Mouse (Mus musculus): ENCODE measurements at regions not wholly inside any gene's neighbourhood (a gene's known extent, or its start where the extent isn't known, plus 50 kb on each side); places are given as distances from the start of the nearest gene placed in this dataset.

- Histone ChIP-seq H3K4me2 (replicated peaks) (no peak overlapping the region), H3K27ac (no peak overlapping the region), H3K9ac (no peak overlapping the region), H3K9me3 (no peaks in the 10 kb centered on the region), H3K36me3 (no peaks in the 10 kb centered on the region), H3K4me3 (no peak overlapping the region), H3K27me3 (peaks cover 6% of the 10 kb centered on the region; the same call in 1 of the 2 replicates), H3K4me1 (peaks cover 48% of the 10 kb centered on the region)
- 82% methylated on average over 5 of the region's 5 CpGs for WGBS
- ATAC-seq (ENCODE audit: low FRiP score, low read depth): no peak
These were observed 716.5 kb upstream of the Car8 start for GRCm38 (mm10) chr4:8955306-8955705.

GRCm38 (mm10) chr4:8954356-8954914 is 715.6 kb upstream of the Car8 start:
- peak; percentile 60 for ATAC-seq (ENCODE audit: low FRiP score, low read depth)
- Histone ChIP-seq H3K27ac (peak overlapping the region; percentile 39; the same call in 1 of the 2 replicates), H3K4me2 (replicated peaks) (peak overlapping the region; percentile 43), H3K36me3 (no peaks in the 10 kb centered on the region), H3K27me3 (peaks cover 6% of the 10 kb centered on the region; the same call in 1 of the 2 replicates), H3K9ac (no peak overlapping the region), H3K4me1 (peaks cover 52% of the 10 kb centered on the region), H3K4me3 (no peak overlapping the region), H3K9me3 (no peaks in the 10 kb centered on the region)
- 14% methylated on average over 10 of the region's 10 CpGs for WGBS

DNA sequence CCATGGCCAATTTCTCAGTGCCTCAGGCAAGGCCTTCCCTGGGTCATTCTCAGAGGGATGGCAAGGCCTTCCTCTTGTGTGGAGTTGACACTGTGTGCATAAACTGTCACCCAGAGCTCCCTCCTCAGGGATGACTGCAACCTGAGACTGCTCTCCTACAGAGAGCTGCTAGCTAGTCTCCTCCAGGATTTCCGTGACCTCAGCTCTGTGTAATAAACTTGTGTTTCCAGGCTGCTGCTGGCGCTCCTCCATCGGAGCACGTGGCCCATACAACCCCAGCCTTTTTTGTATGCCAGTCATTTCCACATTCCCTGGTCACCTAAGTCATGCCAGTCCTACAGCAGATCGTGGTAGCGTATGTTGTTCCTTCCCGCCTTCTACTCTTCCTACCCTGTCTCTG is 714.3 kb upstream of the Car8 start:
- ATAC-seq (ENCODE audit: low FRiP score, low read depth): no peak
- H3K9me3 ChIP-seq: no peaks in the 10 kb centered on the region
- H3K36me3 ChIP-seq: no peaks in the 10 kb centered on the region
- peaks cover 49% of the 10 kb centered on the region for H3K4me1 ChIP-seq
- H3K27ac ChIP-seq: no peak overlapping the region
- WGBS: 76% methylated on average over 7 of the region's 7 CpGs
- H3K4me3 ChIP-seq: no peak overlapping the region
- no peak overlapping the region for H3K4me2 ChIP-seq (replicated peaks)
- no peak overlapping the region for H3K9ac ChIP-seq
- H3K27me3 ChIP-seq: peaks cover 6% of the 10 kb centered on the region; the same call in 1 of the 2 replicates

- peaks cover 3% of the 10 kb centered on the region; the same call in 1 of the 2 replicates for H3K27me3 ChIP-seq
- H3K9ac ChIP-seq: no peak overlapping the region
- H3K27ac ChIP-seq: no peak overlapping the region
- 45% methylated on average over 4 of the region's 4 CpGs for WGBS
- no peaks in the 10 kb centered on the region for H3K9me3 ChIP-seq
- H3K36me3 ChIP-seq: no peaks in the 10 kb centered on the region
- H3K4me2 ChIP-seq (replicated peaks): no peak overlapping the region
- H3K4me3 ChIP-seq: no peak overlapping the region
- H3K4me1 ChIP-seq: peaks cover 20% of the 10 kb centered on the region
- ATAC-seq (ENCODE audit: low FRiP score, low read depth): no peak
These were observed 711.1 kb upstream of the Car8 start for GRCm38 (mm10) chr4:8949951-8950350.

DNA sequence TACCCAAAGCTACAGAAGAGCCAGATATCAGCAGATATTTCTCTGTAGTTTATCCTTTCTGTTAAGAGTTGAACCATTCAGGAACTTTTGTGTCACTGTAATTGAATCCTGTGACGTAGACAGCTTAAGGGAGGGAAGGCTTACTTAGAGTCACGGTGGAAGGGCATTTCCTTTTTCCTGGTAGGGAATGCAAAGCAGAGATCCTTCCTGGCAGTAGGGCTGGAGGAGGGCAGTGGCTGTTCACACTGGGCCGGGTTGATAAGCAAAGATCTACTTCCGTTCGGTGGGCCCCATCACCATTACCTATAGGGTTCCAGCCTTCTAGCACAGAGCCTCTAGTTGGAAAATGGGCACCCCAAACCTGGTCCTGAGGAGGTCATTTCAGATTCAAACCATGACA is 710.7 kb upstream of the Car8 start:
- WGBS: 55% methylated on average over 5 of the region's 5 CpGs

DNA sequence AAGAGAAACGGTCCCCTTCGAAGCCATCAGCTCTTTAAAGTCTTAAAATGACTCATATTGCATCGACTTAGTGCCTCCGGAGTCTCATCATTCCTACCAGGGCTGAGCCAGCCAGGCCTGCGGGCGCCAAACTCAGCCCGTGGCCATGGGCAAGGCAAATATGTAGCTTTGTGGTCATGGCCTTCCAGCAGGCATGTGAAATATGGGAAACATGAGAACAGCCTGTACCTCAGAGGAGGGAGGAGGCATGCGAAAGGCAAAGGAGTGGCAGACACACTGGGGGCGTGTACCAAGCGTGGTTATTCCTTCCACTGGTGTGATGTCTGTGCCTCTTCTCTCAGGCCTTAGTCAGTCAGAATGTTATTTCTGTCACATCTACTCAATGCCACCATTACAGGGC is 706.3 kb upstream of the Car8 start:
- Histone ChIP-seq H3K4me2 (replicated peaks) (no peak overlapping the region), H3K27me3 (no peaks in the 10 kb centered on the region; the same call in 1 of the 2 replicates), H3K9ac (no peak overlapping the region), H3K4me1 (peaks cover 9% of the 10 kb centered on the region; the same call in 1 of the 2 replicates), H3K4me3 (no peak overlapping the region), H3K36me3 (no peaks in the 10 kb centered on the region), H3K27ac (no peak overlapping the region), H3K9me3 (no peaks in the 10 kb centered on the region)
- 0 out of 2 replicates have a peak, but pooled peaks have one; percentile 51 for ATAC-seq (ENCODE audit: low FRiP score, low read depth)
- WGBS: 74% methylated on average over 10 of the region's 10 CpGs

More for the DNA sequence above, 710.7 kb upstream of the Car8 start:
- Histone ChIP-seq H3K4me1 (peaks cover 18% of the 10 kb centered on the region), H3K36me3 (no peaks in the 10 kb centered on the region), H3K4me2 (replicated peaks) (no peak overlapping the region), H3K9ac (no peak overlapping the region), H3K27ac (no peak overlapping the region), H3K9me3 (no peaks in the 10 kb centered on the region), H3K27me3 (no peaks in the 10 kb centered on the region; the same call in 1 of the 2 replicates), H3K4me3 (no peak overlapping the region)
- ATAC-seq (ENCODE audit: low FRiP score, low read depth): no peak

DNA sequence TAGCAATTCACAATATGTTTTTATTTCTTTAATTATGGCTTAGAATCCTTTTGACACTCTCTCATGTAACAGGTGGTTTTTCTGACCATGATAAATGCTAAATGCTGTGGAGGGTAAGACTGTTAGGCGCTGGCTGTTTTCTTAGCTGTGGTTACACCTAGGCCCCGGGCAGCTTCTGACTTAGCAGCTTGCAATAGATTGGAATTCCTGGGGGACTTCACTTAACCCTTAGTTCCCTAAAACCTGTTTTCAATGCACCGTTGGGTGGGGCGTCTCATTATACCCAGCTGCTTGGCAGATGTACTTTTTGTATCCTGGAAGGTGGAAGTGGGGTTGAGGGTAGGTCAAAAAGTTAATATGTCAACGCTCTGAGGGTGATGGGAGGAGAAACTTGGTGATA is 704.2 kb upstream of the Car8 start:
- no peak for ATAC-seq (ENCODE audit: low FRiP score, low read depth)
- Histone ChIP-seq H3K27ac (no peak overlapping the region), H3K9ac (no peak overlapping the region), H3K4me3 (no peak overlapping the region), H3K4me2 (replicated peaks) (no peak overlapping the region), H3K27me3 (no peaks in the 10 kb centered on the region; the same call in 1 of the 2 replicates), H3K4me1 (peaks cover 20% of the 10 kb centered on the region; the same call in 1 of the 2 replicates), H3K9me3 (no peaks in the 10 kb centered on the region), H3K36me3 (no peaks in the 10 kb centered on the region)
- 44% methylated on average over 5 of the region's 5 CpGs for WGBS

DNA sequence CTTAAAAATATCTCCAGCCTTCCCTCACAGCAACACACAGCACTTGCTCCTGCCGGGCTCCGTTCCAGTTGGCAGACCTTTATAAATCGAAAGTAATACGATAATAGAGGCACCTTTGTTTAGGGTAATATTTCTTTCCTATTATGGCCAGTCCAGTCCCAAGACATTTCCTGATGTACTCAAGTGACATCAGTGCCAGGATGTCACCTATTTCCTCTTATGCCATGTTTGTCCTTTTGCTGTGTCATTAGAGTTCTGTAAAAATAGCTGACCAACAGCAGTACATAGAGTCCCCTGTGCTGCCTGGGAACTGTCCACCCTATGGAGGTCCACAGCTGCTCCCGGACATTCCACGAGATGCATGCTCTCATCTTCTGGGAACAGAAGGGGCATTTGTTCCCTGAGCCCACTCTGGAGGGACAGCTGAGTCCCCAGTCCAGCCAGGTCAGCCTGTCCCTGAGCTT is 700.1 kb upstream of the Car8 start:
- Histone ChIP-seq H3K27me3 (no peaks in the 10 kb centered on the region), H3K9me3 (no peaks in the 10 kb centered on the region), H3K4me3 (no peak overlapping the region), H3K4me1 (peaks cover 15% of the 10 kb centered on the region; the same call in 1 of the 2 replicates), H3K9ac (no peak overlapping the region), H3K27ac (no peak overlapping the region), H3K36me3 (no peaks in the 10 kb centered on the region), H3K4me2 (replicated peaks) (0 out of 2 replicates have a peak overlapping the region, but pooled peaks have one; percentile 3)
- peak; percentile 82 for ATAC-seq (ENCODE audit: low FRiP score, low read depth)
- 59% methylated on average over 6 of the region's 6 CpGs for WGBS

- H3K4me3 ChIP-seq: no peak overlapping the region
- WGBS: 71% methylated on average over 2 of the region's 2 CpGs
- H3K4me2 ChIP-seq (replicated peaks): no peak overlapping the region
- H3K27ac ChIP-seq: no peak overlapping the region
- H3K27me3 ChIP-seq: no peaks in the 10 kb centered on the region
- no peaks in the 10 kb centered on the region for H3K9me3 ChIP-seq
- H3K36me3 ChIP-seq: no peaks in the 10 kb centered on the region
- peaks cover 15% of the 10 kb centered on the region; the same call in 1 of the 2 replicates for H3K4me1 ChIP-seq
- ATAC-seq (ENCODE audit: low FRiP score, low read depth): no peak
- no peak overlapping the region for H3K9ac ChIP-seq
These were observed 697.1 kb upstream of the Car8 start for GRCm38 (mm10) chr4:8935899-8936298.

DNA sequence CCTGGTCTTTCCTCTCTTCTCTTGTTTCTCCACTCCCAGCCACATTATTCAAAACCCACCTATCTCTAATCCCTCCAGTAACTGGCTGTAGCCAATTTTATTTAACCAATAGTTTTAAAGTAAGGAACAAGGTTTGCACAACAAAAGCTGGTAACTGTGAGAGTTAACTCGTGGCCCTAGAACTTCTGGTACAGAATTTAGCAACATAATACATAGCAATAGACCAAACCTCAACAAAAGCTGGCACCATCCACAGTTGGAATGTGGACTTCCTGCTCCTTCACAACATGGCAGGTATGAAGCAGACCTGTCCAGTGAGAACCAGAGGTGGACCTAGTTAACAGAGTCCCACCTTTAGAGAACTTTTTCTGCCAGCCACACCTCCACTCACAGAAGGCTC is 695.7 kb upstream of the Car8 start:
- no peak overlapping the region for H3K9ac ChIP-seq
- H3K27ac ChIP-seq: no peak overlapping the region
- H3K4me2 ChIP-seq (replicated peaks): no peak overlapping the region
- no peaks in the 10 kb centered on the region for H3K27me3 ChIP-seq
- no peak overlapping the region for H3K4me3 ChIP-seq
- no peaks in the 10 kb centered on the region for H3K36me3 ChIP-seq
- H3K9me3 ChIP-seq: no peaks in the 10 kb centered on the region
- H3K4me1 ChIP-seq: peaks cover 13% of the 10 kb centered on the region; the same call in 1 of the 2 replicates
- no peak for ATAC-seq (ENCODE audit: low FRiP score, low read depth)
- WGBS: 76% methylated on average over 1 of the region's 1 CpGs

GRCm38 (mm10) chr4:8929346-8929745 is 690.5 kb upstream of the Car8 start:
- no peak overlapping the region for H3K4me2 ChIP-seq (replicated peaks)
- peaks cover 11% of the 10 kb centered on the region; the same call in 1 of the 2 replicates for H3K4me1 ChIP-seq
- no peak overlapping the region for H3K4me3 ChIP-seq
- no peaks in the 10 kb centered on the region for H3K9me3 ChIP-seq
- no peak overlapping the region for H3K9ac ChIP-seq
- no peak for ATAC-seq (ENCODE audit: low FRiP score, low read depth)
- no peaks in the 10 kb centered on the region for H3K36me3 ChIP-seq
- no peaks in the 10 kb centered on the region; the same call in 1 of the 2 replicates for H3K27me3 ChIP-seq
- H3K27ac ChIP-seq: no peak overlapping the region
- 74% methylated on average over 4 of the region's 4 CpGs for WGBS

DNA sequence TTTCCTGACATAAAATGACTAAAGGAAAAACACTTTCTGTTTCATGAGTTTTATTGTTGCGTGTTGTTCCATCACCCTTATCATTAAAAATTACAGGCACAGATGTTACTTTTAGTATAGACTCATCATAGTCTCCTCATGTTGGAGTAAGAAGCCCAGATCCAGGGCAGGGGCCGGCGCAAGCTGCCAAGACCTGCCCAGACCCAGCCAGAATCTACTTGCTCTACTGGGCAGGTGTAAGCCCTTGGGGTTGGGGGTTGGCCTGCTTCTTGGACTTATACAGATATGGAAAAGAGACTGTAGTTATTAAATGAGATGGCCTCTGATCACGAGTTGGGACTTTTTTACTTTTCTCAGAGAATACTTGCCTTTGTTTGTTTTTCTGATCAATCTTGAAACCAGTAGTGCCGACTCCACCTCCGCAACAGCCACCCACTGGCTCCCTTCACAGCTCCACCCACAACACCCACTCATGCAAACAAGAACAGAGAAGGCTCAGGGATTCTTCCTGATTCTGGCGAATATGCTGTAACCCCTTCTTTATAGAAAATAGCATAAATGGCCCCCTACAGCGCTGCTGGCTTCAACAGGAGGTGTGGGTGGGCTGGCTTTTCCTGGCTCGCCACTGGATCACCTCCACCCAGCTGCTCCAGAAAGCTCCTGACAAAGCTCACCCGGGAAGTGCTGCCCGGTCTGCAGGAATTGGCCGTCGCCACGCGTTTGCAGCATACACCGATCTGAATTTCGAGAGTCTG is 689.9 kb upstream of the Car8 start:
- H3K27me3 ChIP-seq: peaks cover 4% of the 10 kb centered on the region
- WGBS: 64% methylated on average over 17 of the region's 17 CpGs
- H3K9ac ChIP-seq: no peak overlapping the region
- no peak overlapping the region for H3K4me3 ChIP-seq
- no peak overlapping the region for H3K27ac ChIP-seq
- H3K9me3 ChIP-seq: no peaks in the 10 kb centered on the region
- H3K36me3 ChIP-seq: no peaks in the 10 kb centered on the region
- H3K4me2 ChIP-seq (replicated peaks): no peak overlapping the region
- peaks cover 11% of the 10 kb centered on the region; the same call in 1 of the 2 replicates for H3K4me1 ChIP-seq
- no peak for ATAC-seq (ENCODE audit: low FRiP score, low read depth)

Measured in limb, embryonic 13.5 days (tissue).